In genomic region chr5:123324242-123324641, GRCm38 (mm10) we compare ENCODE assay signal across 10 mouse cellular contexts. TPM values are rescaled to one million over a fixed set of nuclear protein-coding genes. Genes with fewer than 3 reads are reported as not detected.
A peak's percentile ranks its signal among the peaks of the same experiment; 100 is the strongest.
DNase-seq lines count a peak whose midpoint lies in the region; ATAC-seq lines count a peak whose summit lies in the region.
"Had no signal": no experiment of that assay in that cellular context is flagged by ENCODE, and none has a peak within 500 bp of the region (broad histone marks: within the 10 kb centered on the region; RNA-seq: fewer than 3 reads in every experiment).

No protein-coding gene starts in this region.

- H3K4me3 ChIP-seq in forebrain, embryonic 14.5 days (ENCODE audit: low read depth, low read length): no peak overlapping the region
- no peak overlapping the region for H3K4me3 ChIP-seq in midbrain, embryonic 11.5 days (ENCODE audit: low read depth, low read length)
- H3K4me3 ChIP-seq: liver, embryonic 15.5 days had no signal

- H3K36me3 ChIP-seq in forebrain, embryonic 14.5 days (ENCODE audit: control insufficient read depth, insufficient read depth, low read length): no peaks in the 10 kb centered on the region
- no peaks in the 10 kb centered on the region for H3K36me3 ChIP-seq in midbrain, embryonic 11.5 days (ENCODE audit: control insufficient read depth, insufficient read depth, low read length)
- H3K36me3 ChIP-seq: liver, embryonic 15.5 days had no signal

- H3K9ac ChIP-seq in forebrain, embryonic 14.5 days (ENCODE audit: low read length): peak overlapping the region; percentile 47
- peak overlapping the region; percentile 56 for H3K9ac ChIP-seq in midbrain, embryonic 11.5 days (ENCODE audit: low read length)
- H3K9ac ChIP-seq: liver, embryonic 15.5 days had no signal

- H3K4me1 ChIP-seq in forebrain, embryonic 14.5 days (ENCODE audit: control insufficient read depth, insufficient read depth, low read length): peaks cover 14% of the 10 kb centered on the region
- peaks cover 3% of the 10 kb centered on the region for H3K4me1 ChIP-seq in midbrain, embryonic 11.5 days (ENCODE audit: control insufficient read depth, insufficient read depth, low read length)
- H3K4me1 ChIP-seq: liver, embryonic 15.5 days had no signal

- 5% methylated on average over 15 of the region's 15 CpGs for WGBS in forebrain, embryonic 14.5 days
- WGBS in midbrain, embryonic 11.5 days: 11% methylated on average over 15 of the region's 15 CpGs

- no peaks in the 10 kb centered on the region for H3K27me3 ChIP-seq in forebrain, embryonic 14.5 days (replicated peaks; ENCODE audit: control insufficient read depth, insufficient read depth, low read length)
- H3K27me3 ChIP-seq in midbrain, embryonic 11.5 days (ENCODE audit: control insufficient read depth, insufficient read depth, low read length): no peaks in the 10 kb centered on the region
- H3K27me3 ChIP-seq: liver, embryonic 15.5 days had no signal

- peak; percentile 26; the same call in 1 of the 2 replicates for ATAC-seq in forebrain, embryonic 14.5 days
- peak; percentile 52; the same call in 1 of the 2 replicates for ATAC-seq in midbrain, embryonic 11.5 days (ENCODE audit: low FRiP score)

- peak overlapping the region; percentile 36 for H3K4me2 ChIP-seq in forebrain, embryonic 14.5 days (ENCODE audit: low read length)
- peak overlapping the region; percentile 30; the same call in 1 of the 2 replicates for H3K4me2 ChIP-seq in midbrain, embryonic 11.5 days
- H3K4me2 ChIP-seq: liver, embryonic 15.5 days had no signal

- no peaks in the 10 kb centered on the region for H3K9me3 ChIP-seq in forebrain, embryonic 14.5 days (replicated peaks; ENCODE audit: control insufficient read depth, low read length)
- no peaks in the 10 kb centered on the region for H3K9me3 ChIP-seq in midbrain, embryonic 11.5 days (ENCODE audit: control insufficient read depth, low read length)
- H3K9me3 ChIP-seq: liver, embryonic 15.5 days had no signal

- intact Hi-C loops in gastrocnemius, postnatal 36 days (cut with DNase I): no loop called here
- intact Hi-C loops in heart, postnatal 14 days (cut with DNase I): no loop called here

- H3K27ac ChIP-seq in forebrain, embryonic 14.5 days (ENCODE audit: low read depth, low read length): no peak overlapping the region
- peak overlapping the region; percentile 3; the same call in 1 of the 2 replicates for H3K27ac ChIP-seq in midbrain, embryonic 11.5 days (ENCODE audit: low read depth, low read length)
- H3K27ac ChIP-seq: liver, embryonic 15.5 days had no signal

- peak; percentile 43 for DNase-seq in gastrocnemius, adult 18-20 months (ENCODE audit: low spot score)
- no peak for DNase-seq in gastrocnemius, postnatal 36 days
- DNase-seq in Muller cell, postnatal 12 days (ENCODE audit: inconsistent ontology term): peak; percentile 64
- DNase-seq in forebrain, embryonic 14.5 days (ENCODE audit: low spot score): peak; percentile 61
- peak; percentile 92 for DNase-seq in midbrain, embryonic 11.5 days (ENCODE audit: low spot score, missing footprints)
- no peak for DNase-seq in layer of hippocampus, adult 11-12 months (ENCODE audit: low spot score)
- no peak for DNase-seq in heart, postnatal 14 days
- DNase-seq in urinary bladder, postnatal 36 days (ENCODE audit: low spot score in 2 of 2): no peak
- DNase-seq: thymus, adult 18-20 months had no signal

RNA-seq across cellular contexts. Expression of gene Bcl7a, which starts 19.4 kb away (rescaled TPM):
- 10 to 100 TPM in 1 of 2 experiments, 1 to 10 TPM in 1; 9.4 to 10.5 TPM for total RNA-seq in gastrocnemius, adult 18-20 months (2021)
- 10 to 100 TPM in 1 of 2 experiments, 1 to 10 TPM in 1; 6.6 to 10.7 TPM for total RNA-seq in gastrocnemius, postnatal 36 days (2021)
- polyA plus RNA-seq in forebrain, embryonic 14.5 days (2014; fragmentation: Nextera tagmentation; extraction: Ambion mirVana): 71.6 and 78.2 TPM in 2 replicates
- polyA plus RNA-seq in midbrain, embryonic 11.5 days (2014; fragmentation: Nextera tagmentation; extraction: Ambion mirVana): 45.3 and 48.4 TPM in 2 replicates
- total RNA-seq in heart, postnatal 14 days (2021): 1 to 10 TPM; 9.1 to 9.5 TPM

Comparison
In these comparisons a context has a peak if more than half of its experiments do, and no peak if none do; other contexts are left out.
1. DNase-seq: peak in gastrocnemius, adult 18-20 months (single experiment), Muller cell, postnatal 12 days (single experiment), forebrain, embryonic 14.5 days (single experiment) and midbrain, embryonic 11.5 days (single experiment); none in gastrocnemius, postnatal 36 days (0 of 2), layer of hippocampus, adult 11-12 months (single experiment), heart, postnatal 14 days (0 of 2) and urinary bladder, postnatal 36 days (0 of 2).